Mouse (Mus musculus): ENCODE results near the gene Lrrc18. TPM values are rescaled to one million over a fixed set of nuclear protein-coding genes. Genes with fewer than 3 reads are reported as not detected.

The Lrrc18 gene
- 0.17 TPM for polyA plus RNA-seq (2015; fragmentation: Illumina TruSeq; extraction: RNeasy Lipid Tissue Mini Kit (QIAGEN cat#74804); ENCODE audit: insufficient read depth, low replicate concordance)

DNA sequence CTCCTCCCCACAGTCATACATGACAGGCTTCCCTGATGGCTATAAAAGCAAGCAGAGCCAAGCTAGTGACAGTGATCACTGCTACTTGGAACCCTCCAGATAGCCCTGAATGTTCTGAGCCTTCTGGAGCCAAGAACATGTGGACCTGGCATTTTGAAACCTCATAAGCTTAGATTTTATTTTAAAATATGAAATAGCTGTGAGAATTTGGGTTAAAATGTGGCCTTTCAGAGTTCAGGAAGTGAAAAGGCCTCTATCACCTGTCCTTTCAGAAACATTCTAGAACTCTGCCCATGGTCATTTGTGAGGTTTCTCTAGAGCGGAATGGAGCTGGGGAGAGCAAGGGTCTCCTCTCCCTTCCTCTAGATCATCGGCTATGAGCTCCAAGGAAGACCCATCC, at the start of gene Lrrc18:
Gene Lrrc18 (plus strand): TSS at position 301 of the 400 bp plus-strand sequence.

Other genes starting within 250 kb of the Lrrc18 start
- gene Tmem273, start 205.4 kb upstream of the Lrrc18 start, polyA plus RNA-seq (2015; fragmentation: Illumina TruSeq; extraction: RNeasy Lipid Tissue Mini Kit (QIAGEN cat#74804); ENCODE audit: insufficient read depth, low replicate concordance) = 17.2 TPM
- gene Fam170b, start 157.4 kb upstream of the Lrrc18 start, polyA plus RNA-seq (2015; fragmentation: Illumina TruSeq; extraction: RNeasy Lipid Tissue Mini Kit (QIAGEN cat#74804); ENCODE audit: insufficient read depth, low replicate concordance) = not detected
- 12.1 TPM for gene Vstm4, start 134.6 kb upstream of the Lrrc18 start, polyA plus RNA-seq (2015; fragmentation: Illumina TruSeq; extraction: RNeasy Lipid Tissue Mini Kit (QIAGEN cat#74804); ENCODE audit: insufficient read depth, low replicate concordance)
- 125 TPM for gene Wdfy4, start 194.1 kb downstream of the Lrrc18 start, polyA plus RNA-seq (2015; fragmentation: Illumina TruSeq; extraction: RNeasy Lipid Tissue Mini Kit (QIAGEN cat#74804); ENCODE audit: insufficient read depth, low replicate concordance)
- 2.5 TPM for gene Arhgap22, start 222.6 kb downstream of the Lrrc18 start, polyA plus RNA-seq (2015; fragmentation: Illumina TruSeq; extraction: RNeasy Lipid Tissue Mini Kit (QIAGEN cat#74804); ENCODE audit: insufficient read depth, low replicate concordance)